15 mouse cellular contexts compared by ENCODE assay signal in the genomic region with DNA sequence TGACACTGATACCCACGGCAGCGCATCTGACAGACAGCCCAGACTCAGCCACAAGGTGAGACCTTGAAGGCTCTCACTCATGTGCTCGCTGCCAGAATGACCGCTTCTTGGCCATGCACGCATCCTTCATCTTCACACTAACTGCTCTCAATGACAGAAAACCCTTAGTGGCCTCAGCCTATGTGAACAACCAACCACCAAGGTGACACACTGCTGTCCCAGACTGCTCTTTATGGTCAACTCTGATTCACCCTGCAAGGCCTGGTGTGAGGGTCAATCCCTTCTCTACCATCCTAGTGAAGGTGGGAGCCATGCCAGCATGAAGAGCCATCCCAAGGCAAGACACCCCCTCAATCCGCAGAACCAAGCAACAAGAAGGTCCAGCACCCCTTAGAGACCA. TPM values are rescaled to one million over a fixed set of nuclear protein-coding genes. Genes with fewer than 3 reads are reported as not detected.
DNase-seq lines count a peak whose midpoint lies in the region; ATAC-seq lines count a peak whose summit lies in the region.
"Had no signal": no experiment of that assay in that cellular context is flagged by ENCODE, and none has a peak within 500 bp of the region (broad histone marks: within the 10 kb centered on the region; RNA-seq: fewer than 3 reads in every experiment).

No protein-coding gene starts in this region.

- ATAC-seq in heart, embryonic 13.5 days (ENCODE audit: extremely low read depth, insufficient number of reproducible peaks, low FRiP score, low TSS enrichment) = no peak
- no peak for ATAC-seq in limb, embryonic 15.5 days (ENCODE audit: insufficient number of reproducible peaks, low FRiP score, low TSS enrichment, low read depth)
- no peak for ATAC-seq in cerebellum, adult (ENCODE audit: insufficient number of reproducible peaks, low FRiP score, low TSS enrichment)
- ATAC-seq: midbrain, embryonic 13.5 days had no signal

- H3K4me2 ChIP-seq in heart, embryonic 13.5 days = peak overlapping the region; percentile 23; the same call in 1 of the 2 replicates
- no peak overlapping the region for H3K4me2 ChIP-seq in limb, embryonic 15.5 days
- H3K4me2 ChIP-seq: forebrain, embryonic 12.5 days; hindbrain, embryonic 13.5 days; kidney, embryonic 15.5 days; lung, embryonic 14.5 days; midbrain, embryonic 13.5 days had no signal

- no peaks in the 10 kb centered on the region for H3K36me3 ChIP-seq in heart, embryonic 13.5 days
- H3K36me3 ChIP-seq in limb, embryonic 15.5 days = no peaks in the 10 kb centered on the region
- H3K36me3 ChIP-seq in limb, embryonic 10.5 days = no peaks in the 10 kb centered on the region
- H3K36me3 ChIP-seq in macrophage (ENCODE audit: inconsistent target) = no peaks in the 10 kb centered on the region
- H3K36me3 ChIP-seq: forebrain, embryonic 12.5 days; hindbrain, embryonic 13.5 days; kidney, embryonic 15.5 days; midbrain, embryonic 13.5 days had no signal

- peaks cover 98% of the 10 kb centered on the region for H3K79me2 ChIP-seq in macrophage (ENCODE audit: inconsistent target)

- DNase-seq in adrenal gland, adult 2 months = peak; percentile 56
- no peak for DNase-seq in adrenal gland, postnatal 25 days
- DNase-seq in heart, adult 18-20 months = no peak
- DNase-seq in limb, embryonic 10.5 days (ENCODE audit: low spot score) = no peak
- DNase-seq: gastrocnemius, postnatal 25 days; lung, embryonic 14.5 days; thymus, postnatal 4 days had no signal

- peaks cover 53% of the 10 kb centered on the region for H3K4me1 ChIP-seq in heart, embryonic 13.5 days
- H3K4me1 ChIP-seq in limb, embryonic 15.5 days = peaks cover 7% of the 10 kb centered on the region; the same call in 1 of the 2 replicates
- H3K4me1 ChIP-seq in limb, embryonic 10.5 days = 0 out of 2 replicates have a peak, but pooled peaks cover 3% of the 10 kb centered on the region
- H3K4me1 ChIP-seq: forebrain, embryonic 12.5 days; midbrain, embryonic 13.5 days had no signal

- H3K9ac ChIP-seq in heart, embryonic 13.5 days = peak overlapping the region; percentile 48
- no peak overlapping the region for H3K9ac ChIP-seq in limb, embryonic 15.5 days
- H3K9ac ChIP-seq: forebrain, embryonic 12.5 days; hindbrain, embryonic 13.5 days; kidney, embryonic 15.5 days; lung, embryonic 14.5 days; midbrain, embryonic 13.5 days had no signal

- no peak overlapping the region for H3K4me3 ChIP-seq in heart, embryonic 13.5 days
- no peak overlapping the region for H3K4me3 ChIP-seq in limb, embryonic 15.5 days
- H3K4me3 ChIP-seq in limb, embryonic 10.5 days = no peak overlapping the region
- no peak overlapping the region for H3K4me3 ChIP-seq in macrophage (ENCODE audit: inconsistent target)
- H3K4me3 ChIP-seq: forebrain, embryonic 12.5 days; hindbrain, embryonic 13.5 days; kidney, embryonic 15.5 days; midbrain, embryonic 13.5 days had no signal

- H3K9me3 ChIP-seq in heart, embryonic 13.5 days = no peaks in the 10 kb centered on the region
- H3K9me3 ChIP-seq in limb, embryonic 15.5 days = no peaks in the 10 kb centered on the region
- no peaks in the 10 kb centered on the region for H3K9me3 ChIP-seq in limb, embryonic 10.5 days (replicated peaks)
- H3K9me3 ChIP-seq: forebrain, embryonic 12.5 days; hindbrain, embryonic 13.5 days; kidney, embryonic 15.5 days; midbrain, embryonic 13.5 days had no signal

- no peaks in the 10 kb centered on the region for H3K27me3 ChIP-seq in heart, embryonic 13.5 days (replicated peaks)
- no peaks in the 10 kb centered on the region for H3K27me3 ChIP-seq in limb, embryonic 15.5 days
- no peaks in the 10 kb centered on the region for H3K27me3 ChIP-seq in limb, embryonic 10.5 days (ENCODE audit: low read depth, poor library complexity, severe bottlenecking)
- H3K27me3 ChIP-seq: forebrain, embryonic 12.5 days; hindbrain, embryonic 13.5 days; kidney, embryonic 15.5 days; midbrain, embryonic 13.5 days had no signal

- WGBS in heart, embryonic 13.5 days = 72% methylated on average over 6 of the region's 6 CpGs
- WGBS in limb, embryonic 15.5 days = 91% methylated on average over 6 of the region's 6 CpGs
- WGBS in limb, embryonic 10.5 days = 91% methylated on average over 6 of the region's 6 CpGs
- 97% methylated on average over 6 of the region's 6 CpGs for WGBS in macrophage (ENCODE audit: missing documents)

- peak overlapping the region; percentile 71; the same call in 1 of the 2 replicates for H3K27ac ChIP-seq in heart, embryonic 13.5 days (replicated peaks)
- H3K27ac ChIP-seq in limb, embryonic 15.5 days = 0 out of 2 replicates have a peak overlapping the region, but pooled peaks have one; percentile 11
- no peak overlapping the region for H3K27ac ChIP-seq in limb, embryonic 10.5 days
- H3K27ac ChIP-seq in macrophage = peak overlapping the region; percentile 45
- H3K27ac ChIP-seq: forebrain, embryonic 12.5 days; hindbrain, embryonic 13.5 days; midbrain, embryonic 13.5 days had no signal

RNA-seq across cellular contexts. Expression of a gene that starts 46.5 kb away (rescaled TPM):
- 100 to 1,000 TPM in 1 of 2 experiments, 10 to 100 TPM in 1; 76.7 to 111 TPM for total RNA-seq in adrenal gland, adult 2 months (2021)
- 25.3 and 28.9 TPM in 2 replicates for polyA plus RNA-seq in adrenal gland, adult 2 months (2012; rRNA removed)
- 80.8 and 94.8 TPM in 2 replicates for total RNA-seq in adrenal gland, postnatal 25 days (2021)
- 56.8 and 57.8 TPM in 2 replicates for polyA plus RNA-seq in heart, embryonic 13.5 days (2015; fragmentation: Nextera tagmentation; extraction: Ambion mirVana)
- 100 to 1,000 TPM; 232 to 280 TPM for total RNA-seq in heart, adult 18-20 months (2021)
- 57.2 and 65.8 TPM in 2 replicates for polyA plus RNA-seq in limb, embryonic 15.5 days (2015; fragmentation: Nextera tagmentation; extraction: Ambion mirVana)
- polyA plus RNA-seq in limb, embryonic 10.5 days (2016; fragmentation: Nextera tagmentation; extraction: Ambion mirVana) = 56.9 and 61.0 TPM in 2 replicates
- 100 to 1,000 TPM in 3 of 26 experiments, 10 to 100 TPM in 23; 41.6 to 120 (median 81.4) TPM for total RNA-seq in macrophage (2018; cell fraction: chromatin; rRNA removed)
- total RNA-seq in macrophage (2018; cell fraction: cytosol; rRNA removed) = 100 to 1,000 TPM in 1 of 26 experiments, 10 to 100 TPM in 25; 51.3 to 103 (median 81.1) TPM
- total RNA-seq in macrophage (2018; cell fraction: nucleus; rRNA removed) = 100 to 1,000 TPM in 2 of 26 experiments, 10 to 100 TPM in 24; 60.5 to 159 (median 76.3) TPM
- polyA plus RNA-seq in macrophage (2018) = 58.4 to 158 TPM (median 89.0 TPM) in 3 replicates
